Mouse (Mus musculus) MEL (cell line): ENCODE results near the gene Retsat. TPM values are rescaled to one million over a fixed set of nuclear protein-coding genes. Genes with fewer than 3 reads are reported as not detected.

Source experiments
- DNase-seq: peaks from one replicate; pipeline ENCODE4 v3.0.0; 2011; ENCODE audit warnings: low read depth, low spot score
- H3K27ac ChIP-seq: 2 replicates; pipeline ENCODE4 v1.5.1; 2012; ENCODE audit warnings: low read depth, mild to moderate bottlenecking, control low read depth, low read length, moderate library complexity; ENCODE audit not compliant: control insufficient read depth
- H3K27me3 ChIP-seq, 2 experiments: fragments of 150-350 bp in 1 of 2; sonication (generic) in 1 of 2; 2 replicates each; pipeline ENCODE4 v1.6.1; 2012; ENCODE audit warnings: low read length in 2 of 2, mild to moderate bottlenecking in 2 of 2, improper control_type of control experiment in 1 of 2, moderate library complexity in 1 of 2; ENCODE audit not compliant: insufficient read depth in 2 of 2, control insufficient read depth in 1 of 2
- H3K36me3 ChIP-seq, 2 experiments: 2 replicates each; pipeline ENCODE4 v1.6.1; 2012 to 2014; ENCODE audit warnings: low read length in 2 of 2, improper control_type of control experiment in 1 of 2, inconsistent platforms in 1 of 2, mild to moderate bottlenecking in 1 of 2; ENCODE audit not compliant: insufficient read depth in 2 of 2, control insufficient read depth in 1 of 2
- H3K4me1 ChIP-seq, 2 experiments: fragments of 150-350 bp in 1 of 2; sonication (generic) in 1 of 2; 2 replicates each; pipeline ENCODE4 v1.6.1; 2012; ENCODE audit warnings: low read length in 2 of 2, improper control_type of control experiment in 1 of 2, mild to moderate bottlenecking in 1 of 2; ENCODE audit not compliant: insufficient read depth in 2 of 2, control insufficient read depth in 1 of 2
- H3K4me3 ChIP-seq, 2 experiments: fragments of 150-350 bp in 1 of 2; sonication (generic) in 1 of 2; 2 replicates each; pipeline ENCODE4 v1.5.1; 2012; ENCODE audit warnings: low read depth in 2 of 2, low read length in 2 of 2, mild to moderate bottlenecking in 2 of 2, moderate library complexity in 2 of 2, control low read depth in 1 of 2, improper control_type of control experiment in 1 of 2; ENCODE audit not compliant: control insufficient read depth in 1 of 2, insufficient read depth in 1 of 2
- H3K79me2 ChIP-seq: 2 replicates; pipeline ENCODE4 v1.6.1; 2012; ENCODE audit warnings: mild to moderate bottlenecking, low read length, moderate library complexity; ENCODE audit not compliant: control insufficient read depth, poor library complexity, insufficient read depth
- H3K9ac ChIP-seq: 2 replicates; pipeline ENCODE4 v1.6.1; 2012; ENCODE audit warnings: low read depth, mild to moderate bottlenecking, control low read depth, low read length, moderate library complexity; ENCODE audit not compliant: control insufficient read depth, poor library complexity, severe bottlenecking
- H3K9me3 ChIP-seq: fragments of 150-350 bp; sonication (generic); replicated peaks from 2 replicates; pipeline ENCODE4 v1.6.1; 2012; ENCODE audit warnings: mild to moderate bottlenecking, low read length, improper control_type of control experiment, moderate library complexity; ENCODE audit not compliant: insufficient read depth
- CHD2 ChIP-seq: IDR thresholded peaks from 2 replicates; pipeline ENCODE4 v1.6.1; 2011; ENCODE audit warnings: low read length, improper control_type of control experiment
- ELF1 ChIP-seq: IDR thresholded peaks from 2 replicates; pipeline ENCODE4 v1.6.1; 2014; ENCODE audit warnings: low read depth, mild to moderate bottlenecking, inconsistent platforms, low read length, improper control_type of control experiment, moderate library complexity
- EP300 ChIP-seq, 2 experiments: IDR thresholded peaks; 2 replicates each; pipeline ENCODE4 v1.6.1; 2011; ENCODE audit warnings: improper control_type of control experiment in 2 of 2, low read length in 2 of 2, low read depth in 1 of 2, mild to moderate bottlenecking in 1 of 2
- ETS1 ChIP-seq: IDR thresholded peaks from 2 replicates; pipeline ENCODE4 v1.6.1; 2012; ENCODE audit warnings: low read depth, mild to moderate bottlenecking, inconsistent platforms, low read length, improper control_type of control experiment, moderate library complexity
- JUND ChIP-seq: IDR thresholded peaks from 2 replicates; pipeline ENCODE4 v1.6.1; 2011; ENCODE audit warnings: low read depth, mild to moderate bottlenecking, improper control_type of control experiment, low read length
- MAFK ChIP-seq: IDR thresholded peaks from 2 replicates; pipeline ENCODE4 v1.6.1; 2011; ENCODE audit warnings: low read depth, mild to moderate bottlenecking, low read length, improper control_type of control experiment, borderline replicate concordance
- MAX ChIP-seq: IDR thresholded peaks from 2 replicates; pipeline ENCODE4 v1.6.1; 2011; ENCODE audit warnings: low read length, improper control_type of control experiment
- MYB ChIP-seq: IDR thresholded peaks from 2 replicates; pipeline ENCODE4 v1.6.1; 2011; ENCODE audit warnings: mild to moderate bottlenecking, low read depth, low read length, improper control_type of control experiment
- MYC ChIP-seq: IDR thresholded peaks from 2 replicates; pipeline ENCODE4 v1.6.1; 2011; ENCODE audit warnings: low read depth, mild to moderate bottlenecking, low read length, improper control_type of control experiment, moderate library complexity
- POLR2A ChIP-seq, 2 experiments: IDR thresholded peaks; 2 replicates each; pipeline ENCODE4 v1.6.1; 2011 to 2012; ENCODE audit warnings: low read length in 2 of 2, mild to moderate bottlenecking in 2 of 2, control low read depth in 1 of 2, improper control_type of control experiment in 1 of 2, low read depth in 1 of 2, moderate library complexity in 1 of 2; ENCODE audit not compliant: control insufficient read depth in 1 of 2, insufficient read depth in 1 of 2, poor library complexity in 1 of 2
- POLR2AphosphoS5 ChIP-seq: IDR thresholded peaks from 2 replicates; pipeline ENCODE4 v1.6.1; 2012; ENCODE audit warnings: low read depth, borderline replicate concordance, mild to moderate bottlenecking, inconsistent platforms, low read length, moderate library complexity, mixed read lengths
- RAD21 ChIP-seq: IDR thresholded peaks from 2 replicates; pipeline ENCODE4 v1.6.1; 2011; ENCODE audit warnings: mild to moderate bottlenecking, low read depth, low read length, improper control_type of control experiment
- RCOR1 ChIP-seq: IDR thresholded peaks from 2 replicates; pipeline ENCODE4 v1.6.1; 2012; ENCODE audit warnings: low read depth, mild to moderate bottlenecking, inconsistent platforms, low read length, improper control_type of control experiment
- SMC3 ChIP-seq: IDR thresholded peaks from 2 replicates; pipeline ENCODE4 v1.6.1; 2011; ENCODE audit warnings: low read depth, low read length, improper control_type of control experiment
- TCF12 ChIP-seq: IDR thresholded peaks from 2 replicates; pipeline ENCODE4 v1.6.1; 2014; ENCODE audit warnings: low read depth, mild to moderate bottlenecking, inconsistent platforms, low read length, improper control_type of control experiment, moderate library complexity
- ZKSCAN1 ChIP-seq: IDR thresholded peaks from 2 replicates; pipeline ENCODE4 v1.6.1; 2012; ENCODE audit warnings: low read depth, mild to moderate bottlenecking, inconsistent platforms, low read length, improper control_type of control experiment, moderate library complexity
- ZMIZ1 ChIP-seq: IDR thresholded peaks from 2 replicates; pipeline ENCODE4 v1.6.1; 2012; ENCODE audit warnings: low read depth, mild to moderate bottlenecking, inconsistent platforms, low read length, improper control_type of control experiment, moderate library complexity
- ZNF384 ChIP-seq: IDR thresholded peaks from 2 replicates; pipeline ENCODE4 v1.6.1; 2012; ENCODE audit warnings: low read depth, mild to moderate bottlenecking, inconsistent platforms, low read length, improper control_type of control experiment
- polyA plus RNA-seq, 2 experiments: library from polyadenylated mRNA; stranded (reverse) in 1 of 2; unstranded in 1 of 2; fragments of >175 nt in 1 of 2; fragments of >200 nt in 1 of 2; gene quantifications; 2 replicates each; pipeline versions ENCODE4 v1.2.1 to v1.2.4; 2012; ENCODE audit warnings: low replicate concordance in 2 of 2, low read depth in 1 of 2; ENCODE audit not compliant: insufficient read length in 2 of 2, insufficient read depth in 1 of 2, missing spikeins in 1 of 2
- total RNA-seq: library from RNA; depleted of rRNA; stranded (reverse); fragments of 300-350 nt; gene quantifications from 2 replicates; pipeline ENCODE4 v1.2.3, GENCODE M21; 2012

Retsat gene
- total and polyA plus RNA-seq, 3 experiments = 40.3 to 61.5 TPM; not detected in 1

DNA sequence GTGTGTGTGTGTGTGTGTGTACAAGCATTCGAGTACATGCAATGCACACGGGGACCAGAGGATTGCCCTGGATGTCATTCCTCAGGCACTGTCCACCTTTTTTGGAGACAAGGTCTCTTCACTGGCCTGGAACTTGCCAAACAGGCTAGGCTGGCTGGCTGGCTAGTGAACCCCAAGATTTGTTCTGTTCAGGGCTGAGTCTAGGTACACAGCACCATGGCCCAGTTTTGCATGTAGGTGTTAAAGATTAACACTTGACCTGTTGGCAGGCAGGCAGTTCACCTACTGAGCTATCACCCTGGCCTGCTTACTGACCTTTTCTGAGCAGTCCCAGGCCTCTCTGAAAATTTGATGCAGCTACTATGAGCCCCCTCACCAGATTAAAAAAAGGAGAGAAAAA is 32.1 kb downstream of the Retsat start:
- Histone ChIP-seq H3K36me3 (no peaks in the 10 kb centered on the region), H3K79me2 (no peaks in the 10 kb centered on the region), H3K9me3 (no peaks in the 10 kb centered on the region), H3K4me3 (no peak overlapping the region)
- TF ChIP-seq JUND (no peak), MAX (no peak), POLR2A (IDR thresholded peaks at IDR 0.05; ENCODE audit: control insufficient read depth in 1 of 2, insufficient read depth in 1 of 2, low read depth in 1 of 2, low read length in 2 of 2, poor library complexity in 1 of 2) (no peak), RCOR1 (no peak), ETS1 (no peak), ZKSCAN1 (no peak), SMC3 (no peak), ZMIZ1 (no peak), POLR2AphosphoS5 (no peak), ELF1 (no peak), MYC (no peak), ZNF384 (no peak), TCF12 (no peak), RAD21 (no peak), EP300 (IDR thresholded peaks at IDR 0.05; ENCODE audit: low read depth in 1 of 2, low read length in 2 of 2) (no peak), CHD2 (no peak), MAFK (no peak)
- TF ChIP-seq, all 39 proteins: peak for 0
- no peak for DNase-seq
- Histone ChIP-seq H3K9ac (no peak overlapping the region), H3K27me3 (peaks cover 7 to 15% of the 10 kb centered on the region in 2 experiments), H3K4me1 (no peaks in the 10 kb centered on the region), H3K27ac (no peak overlapping the region)

- Histone ChIP-seq H3K9ac (no peak overlapping the region), H3K36me3 (no peaks in the 10 kb centered on the region), H3K9me3 (no peaks in the 10 kb centered on the region), H3K4me1 (no peaks in the 10 kb centered on the region), H3K27ac (no peak overlapping the region), H3K27me3 (peaks cover 6 to 15% of the 10 kb centered on the region in 2 experiments), H3K4me3 (no peak overlapping the region), H3K79me2 (no peaks in the 10 kb centered on the region)
- TF ChIP-seq ZMIZ1 (no peak), MYC (no peak)
- no peak for DNase-seq
These were observed 32.7 kb downstream of the Retsat start for GRCm38 (mm10) chr6:72630961-72631360.

DNA sequence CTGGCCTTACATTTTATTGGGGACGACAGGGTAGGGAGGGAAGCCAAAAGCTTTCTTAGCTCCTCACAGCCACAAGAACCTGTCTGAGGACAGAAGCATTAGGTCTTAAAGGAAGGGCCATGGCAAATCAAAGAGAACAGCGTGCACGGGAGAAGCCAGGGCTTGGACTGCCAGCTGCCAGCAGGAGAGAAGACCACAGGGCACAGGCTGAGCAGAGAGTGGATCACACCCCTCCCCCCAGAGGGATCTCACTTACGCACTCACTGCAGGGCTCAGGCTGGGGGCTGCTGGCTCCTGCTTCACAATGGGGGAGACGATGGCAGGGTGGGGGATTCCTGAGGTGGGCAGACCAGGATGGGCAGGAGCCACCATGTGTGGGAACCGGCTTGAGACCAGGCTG is 33.4 kb downstream of the Retsat start:
- TF ChIP-seq CHD2 (no peak), ZMIZ1 (no peak), MYB (no peak)
- no peak overlapping the region for H3K4me3 ChIP-seq
- H3K9ac ChIP-seq = no peak overlapping the region
- peaks cover 0 to 5% of the 10 kb centered on the region in 2 experiments; a peak in 1 of 4 replicates for H3K4me1 ChIP-seq
- no peaks in the 10 kb centered on the region for H3K9me3 ChIP-seq
- no peak overlapping the region for H3K27ac ChIP-seq
- no peaks in the 10 kb centered on the region for H3K79me2 ChIP-seq
- no peak for DNase-seq
- peaks cover 6 to 13% of the 10 kb centered on the region in 2 experiments for H3K27me3 ChIP-seq
- H3K36me3 ChIP-seq = no peaks in the 10 kb centered on the region
